ENCODE assay signal across 9 mouse cellular contexts in genomic region chr13:21996840-21997185, GRCm38 (mm10). TPM values are rescaled to one million over a fixed set of nuclear protein-coding genes. Genes with fewer than 3 reads are reported as not detected.
DNase-seq lines count a peak whose midpoint lies in the region; ATAC-seq and TF ChIP-seq lines count a peak whose summit lies in the region.
"Had no signal": no experiment of that assay in that cellular context is flagged by ENCODE, and none has a peak within 500 bp of the region (broad histone marks: within the 10 kb centered on the region; RNA-seq: fewer than 3 reads in every experiment).

No protein-coding gene starts in this region.

- no peak overlapping the region for H3K27ac ChIP-seq in kidney, embryonic 15.5 days
- H3K27ac ChIP-seq in cortical plate, adult 2 months (ENCODE audit: insufficient read depth, low read length): no peak overlapping the region
- no peak overlapping the region for H3K27ac ChIP-seq in hindbrain, postnatal 0 days

- peak overlapping the region; percentile 62 for H3K4me2 ChIP-seq in kidney, embryonic 15.5 days
- H3K4me2 ChIP-seq in hindbrain, postnatal 0 days (ENCODE audit: low read depth, low read length): peak overlapping the region; percentile 30; the same call in 1 of the 2 replicates
- H3K4me2 ChIP-seq in myocyte (ENCODE audit: low read depth): peak overlapping the region; percentile 100

- H3K79me2 ChIP-seq in myocyte (ENCODE audit: control insufficient read depth, insufficient read depth): no peaks in the 10 kb centered on the region

- no peak for TF ChIP-seq CTCF in cortical plate, adult 2 months (IDR thresholded peaks at IDR 0.05; ENCODE audit: extremely low read depth, insufficient read depth, low read length)
- TF ChIP-seq CTCF in hindbrain, postnatal 0 days (IDR thresholded peaks at IDR 0.05; ENCODE audit: low read depth): no peak

- no peaks in the 10 kb centered on the region for H3K9me3 ChIP-seq in kidney, embryonic 15.5 days (replicated peaks)
- H3K9me3 ChIP-seq in hindbrain, postnatal 0 days (ENCODE audit: low read length): no peaks in the 10 kb centered on the region

- TF ChIP-seq POLR2A in cortical plate, adult 2 months (IDR thresholded peaks at IDR 0.05; ENCODE audit: extremely low read depth, insufficient read depth, low read length): no peak
- TF ChIP-seq POLR2A in myocyte (IDR thresholded peaks at IDR 0.05; ENCODE audit: insufficient read length, low read depth): no peak

- peaks cover 88% of the 10 kb centered on the region for H3K27me3 ChIP-seq in kidney, embryonic 15.5 days
- H3K27me3 ChIP-seq in hindbrain, postnatal 0 days (ENCODE audit: insufficient read depth, low read length): peaks cover 82% of the 10 kb centered on the region
- H3K27me3 ChIP-seq in myocyte (ENCODE audit: control insufficient read depth, insufficient read depth, insufficient read length): peaks cover 4% of the 10 kb centered on the region

- peak overlapping the region; percentile 31 for H3K4me3 ChIP-seq in kidney, embryonic 15.5 days (replicated peaks)
- H3K4me3 ChIP-seq in cortical plate, adult 2 months (ENCODE audit: insufficient read depth, low read length): peak overlapping the region; percentile 12
- peak overlapping the region; percentile 9; the same call in 1 of the 2 replicates for H3K4me3 ChIP-seq in hindbrain, postnatal 0 days (ENCODE audit: low read length)
- H3K4me3 ChIP-seq in myocyte: peak overlapping the region; percentile 34

- H3ac ChIP-seq in myocyte (ENCODE audit: control insufficient read depth, insufficient read length): no peak overlapping the region

- H3K4me1 ChIP-seq in kidney, embryonic 15.5 days: peaks cover 25% of the 10 kb centered on the region
- no peaks in the 10 kb centered on the region for H3K4me1 ChIP-seq in cortical plate, adult 2 months (ENCODE audit: control insufficient read depth, insufficient read depth, low read length)
- no peaks in the 10 kb centered on the region for H3K4me1 ChIP-seq in hindbrain, postnatal 0 days (ENCODE audit: insufficient read depth, low read length)

- WGBS in kidney, embryonic 15.5 days: 1% methylated on average over 13 of the region's 13 CpGs
- under 1% methylated on average over 13 of the region's 13 CpGs for WGBS in hindbrain, postnatal 0 days

- no peak for DNase-seq in kidney, postnatal 36 days
- no peak for DNase-seq in hindbrain, postnatal 0 days (ENCODE audit: low spot score)
- DNase-seq in frontal cortex, postnatal 10 days (ENCODE audit: low spot score in 2 of 2): no peak
- no peak for DNase-seq in cerebellum, adult 11-12 months
- DNase-seq in left cerebral cortex, adult 11 months (ENCODE audit: low spot score): no peak
- DNase-seq: thymus, postnatal 25 days had no signal

- ATAC-seq in kidney, embryonic 15.5 days (replicated peaks; ENCODE audit: low FRiP score): no peak
- ATAC-seq in hindbrain, postnatal 0 days: no peak

- no peak overlapping the region for H3K9ac ChIP-seq in kidney, embryonic 15.5 days
- H3K9ac ChIP-seq in hindbrain, postnatal 0 days (replicated peaks; ENCODE audit: low read length): no peak overlapping the region

- H3K36me3 ChIP-seq in kidney, embryonic 15.5 days: no peaks in the 10 kb centered on the region
- no peaks in the 10 kb centered on the region for H3K36me3 ChIP-seq in hindbrain, postnatal 0 days (ENCODE audit: insufficient read depth, low read length)
- no peaks in the 10 kb centered on the region for H3K36me3 ChIP-seq in myocyte (ENCODE audit: control insufficient read depth, insufficient read depth)

TF ChIP-seq in myocyte, 11 proteins besides CTCF, POLR2A, EP300 and RAD21:
- TF ChIP-seq TCF12 (IDR thresholded peaks at IDR 0.05; ENCODE audit: insufficient read depth, poor library complexity, severe bottlenecking) (no peak), MAX (IDR thresholded peaks at IDR 0.05; ENCODE audit: low read depth) (no peak), MYOD1 (IDR thresholded peaks at IDR 0.05; ENCODE audit: control insufficient read depth in 1 of 3, insufficient read length in 2 of 3, low read depth in 2 of 3) (no peak), USF1 (IDR thresholded peaks at IDR 0.05; ENCODE audit: low read depth) (no peak), CEBPB (IDR thresholded peaks at IDR 0.05; ENCODE audit: insufficient read depth, poor library complexity, severe bottlenecking) (no peak), TCF3 (IDR thresholded peaks at IDR 0.05; ENCODE audit: insufficient read length, low read depth) (no peak), E2F4 (IDR thresholded peaks at IDR 0.05; ENCODE audit: insufficient read depth) (no peak), SRF (IDR thresholded peaks at IDR 0.05; ENCODE audit: control insufficient read depth, insufficient read length, low read depth) (no peak), POLR2AphosphoS2 (IDR thresholded peaks at IDR 0.05; ENCODE audit: insufficient read length, low read depth) (no peak), MYOG (IDR thresholded peaks at IDR 0.05; ENCODE audit: control insufficient read depth in 1 of 3, insufficient read depth in 1 of 3, insufficient read length in 2 of 3, low read depth in 2 of 3) (no peak), REST (IDR thresholded peaks at IDR 0.05; ENCODE audit: insufficient read depth, insufficient read length) (no peak)

RNA-seq across cellular contexts. Expression of gene Prss16, which starts 12.7 kb away (rescaled TPM):
- polyA plus RNA-seq in kidney, embryonic 15.5 days (2015; fragmentation: Nextera tagmentation; extraction: Ambion mirVana): 0.14 and 0.35 TPM in 2 replicates
- 1.9 and 2.5 TPM in 2 replicates for polyA plus RNA-seq in cortical plate, adult 2 months (2012; rRNA removed)
- total RNA-seq in hindbrain, postnatal 0 days (2014; rRNA removed): not detected in 2 replicates
- not detected in 2 replicates for polyA plus RNA-seq in hindbrain, postnatal 0 days (2015; fragmentation: Nextera tagmentation; extraction: Ambion mirVana)
- polyA plus RNA-seq in myocyte (2012; fragmentation: generic; extraction: Trizol): 0.34 TPM

RNA-seq across cellular contexts. Expression of gene Pom121l2, which starts 15.8 kb away (rescaled TPM):
- polyA plus RNA-seq in kidney, embryonic 15.5 days (2015; fragmentation: Nextera tagmentation; extraction: Ambion mirVana): 0.08 and 0.17 TPM in 2 replicates
- polyA plus RNA-seq in cortical plate, adult 2 months (2012; rRNA removed): 0.04 TPM in 1 of 2 replicates, not detected in the other
- not detected in 2 replicates for total RNA-seq in hindbrain, postnatal 0 days (2014; rRNA removed)
- polyA plus RNA-seq in hindbrain, postnatal 0 days (2015; fragmentation: Nextera tagmentation; extraction: Ambion mirVana): not detected in 2 replicates
- not detected for polyA plus RNA-seq in myocyte (2012; fragmentation: generic; extraction: Trizol)

RNA-seq across cellular contexts. Expression of gene Hist1h2ah, which starts 38.6 kb away (rescaled TPM):
- 9.8 and 11.2 TPM in 2 replicates for polyA plus RNA-seq in kidney, embryonic 15.5 days (2015; fragmentation: Nextera tagmentation; extraction: Ambion mirVana)
- 0.75 TPM in 1 of 2 replicates, not detected in the other for polyA plus RNA-seq in cortical plate, adult 2 months (2012; rRNA removed)
- total RNA-seq in hindbrain, postnatal 0 days (2014; rRNA removed): 67.7 and 136 TPM in 2 replicates
- polyA plus RNA-seq in hindbrain, postnatal 0 days (2015; fragmentation: Nextera tagmentation; extraction: Ambion mirVana): 2.2 and 10.5 TPM in 2 replicates
- 2.2 TPM for polyA plus RNA-seq in myocyte (2012; fragmentation: generic; extraction: Trizol)

RNA-seq across cellular contexts. Expression of gene Hist1h2bk, which starts 38.9 kb away (rescaled TPM):
- polyA plus RNA-seq in kidney, embryonic 15.5 days (2015; fragmentation: Nextera tagmentation; extraction: Ambion mirVana): 8.8 and 12.6 TPM in 2 replicates
- polyA plus RNA-seq in cortical plate, adult 2 months (2012; rRNA removed): 0.50 and 0.64 TPM in 2 replicates
- 468 and 587 TPM in 2 replicates for total RNA-seq in hindbrain, postnatal 0 days (2014; rRNA removed)
- polyA plus RNA-seq in hindbrain, postnatal 0 days (2015; fragmentation: Nextera tagmentation; extraction: Ambion mirVana): 0.84 and 1.2 TPM in 2 replicates
- polyA plus RNA-seq in myocyte (2012; fragmentation: generic; extraction: Trizol): 8.2 TPM

RNA-seq across cellular contexts. Expression of gene Hist1h4i, which starts 44.3 kb away (rescaled TPM):
- polyA plus RNA-seq in kidney, embryonic 15.5 days (2015; fragmentation: Nextera tagmentation; extraction: Ambion mirVana): 30.5 and 31.4 TPM in 2 replicates
- 5.7 and 7.9 TPM in 2 replicates for polyA plus RNA-seq in cortical plate, adult 2 months (2012; rRNA removed)
- 20.6 and 39.3 TPM in 2 replicates for total RNA-seq in hindbrain, postnatal 0 days (2014; rRNA removed)
- 5.1 and 5.5 TPM in 2 replicates for polyA plus RNA-seq in hindbrain, postnatal 0 days (2015; fragmentation: Nextera tagmentation; extraction: Ambion mirVana)
- polyA plus RNA-seq in myocyte (2012; fragmentation: generic; extraction: Trizol): 31.0 TPM

Comparison
In these comparisons a context has a peak if more than half of its experiments do, and no peak if none do; other contexts are left out.
1. H3K4me2 ChIP-seq: peak in every context shown above with its lines; median percentile 100 in myocyte; 62 in kidney, embryonic 15.5 days; 30 in hindbrain, postnatal 0 days.